Mouse (Mus musculus): ENCODE results near the gene Gramd4. TPM values are rescaled to one million over a fixed set of nuclear protein-coding genes. Genes with fewer than 3 reads are reported as not detected.
A peak's percentile ranks its signal among the peaks of the same experiment; 100 is the strongest.

Gene Gramd4
- polyA plus RNA-seq, 1 experiment from 2014 or later, result 8.9 TPM

GRCm38 (mm10) chr15:86081654-86082053, 24.2 kb downstream of the Gramd4 start:
- Histone ChIP-seq H3K9ac (ENCODE audit: low read length) (no peak overlapping the region), H3K27me3 (ENCODE audit: control insufficient read depth, insufficient read depth, low read length) (no peaks in the 10 kb centered on the region), H3K27ac (ENCODE audit: low read depth, low read length) (no peak overlapping the region), H3K4me3 (ENCODE audit: low read depth, low read length) (no peak overlapping the region), H3K9me3 (ENCODE audit: control insufficient read depth, low read length) (no peaks in the 10 kb centered on the region), H3K4me2 (no peak overlapping the region), H3K36me3 (ENCODE audit: control insufficient read depth, insufficient read depth, low read length) (no peaks in the 10 kb centered on the region), H3K4me1 (ENCODE audit: control insufficient read depth, insufficient read depth, low read length) (peaks cover 28% of the 10 kb centered on the region)
- 34% methylated on average over 12 of the region's 12 CpGs for WGBS
- ATAC-seq (ENCODE audit: low FRiP score) (no peak), DNase-seq (ENCODE audit: low spot score, missing footprints) (no peak)

GRCm38 (mm10) chr15:86082551-86082961, 25.1 kb downstream of the Gramd4 start:
- Histone ChIP-seq H3K4me2 (no peak overlapping the region), H3K27me3 (ENCODE audit: control insufficient read depth, insufficient read depth, low read length) (no peaks in the 10 kb centered on the region), H3K9me3 (ENCODE audit: control insufficient read depth, low read length) (no peaks in the 10 kb centered on the region), H3K36me3 (ENCODE audit: control insufficient read depth, insufficient read depth, low read length) (no peaks in the 10 kb centered on the region), H3K4me1 (ENCODE audit: control insufficient read depth, insufficient read depth, low read length) (peaks cover 37% of the 10 kb centered on the region), H3K27ac (ENCODE audit: low read depth, low read length) (no peak overlapping the region), H3K4me3 (ENCODE audit: low read depth, low read length) (no peak overlapping the region), H3K9ac (ENCODE audit: low read length) (no peak overlapping the region)
- 90% methylated on average over 11 of the region's 11 CpGs for WGBS
- ATAC-seq (ENCODE audit: low FRiP score) (no peak), DNase-seq (ENCODE audit: low spot score, missing footprints) (no peak)

- H3K27me3 ChIP-seq (ENCODE audit: control insufficient read depth, insufficient read depth, low read length), result no peaks in the 10 kb centered on the region
- H3K4me1 ChIP-seq (ENCODE audit: control insufficient read depth, insufficient read depth, low read length), result peaks cover 42% of the 10 kb centered on the region
- no peaks in the 10 kb centered on the region for H3K36me3 ChIP-seq (ENCODE audit: control insufficient read depth, insufficient read depth, low read length)
- no peak overlapping the region for H3K27ac ChIP-seq (ENCODE audit: low read depth, low read length)
- H3K9me3 ChIP-seq (ENCODE audit: control insufficient read depth, low read length), result no peaks in the 10 kb centered on the region
- H3K9ac ChIP-seq (ENCODE audit: low read length), result no peak overlapping the region
- 41% methylated on average over 6 of the region's 6 CpGs for WGBS
- H3K4me2 ChIP-seq, result no peak overlapping the region
- ATAC-seq (ENCODE audit: low FRiP score) (no peak), DNase-seq (ENCODE audit: low spot score, missing footprints) (no peak)
- H3K4me3 ChIP-seq (ENCODE audit: low read depth, low read length), result no peak overlapping the region
These were observed 25.8 kb downstream of the Gramd4 start for GRCm38 (mm10) chr15:86083261-86083741.

GRCm38 (mm10) chr15:86085301-86086225, 28.1 kb downstream of the Gramd4 start:
- Histone ChIP-seq H3K4me1 (ENCODE audit: control insufficient read depth, insufficient read depth, low read length) (peaks cover 42% of the 10 kb centered on the region), H3K36me3 (ENCODE audit: control insufficient read depth, insufficient read depth, low read length) (no peaks in the 10 kb centered on the region), H3K27ac (ENCODE audit: low read depth, low read length) (peak overlapping the region; percentile 71), H3K4me3 (ENCODE audit: low read depth, low read length) (no peak overlapping the region), H3K9ac (ENCODE audit: low read length) (no peak overlapping the region), H3K27me3 (ENCODE audit: control insufficient read depth, insufficient read depth, low read length) (no peaks in the 10 kb centered on the region), H3K9me3 (ENCODE audit: control insufficient read depth, low read length) (no peaks in the 10 kb centered on the region), H3K4me2 (peak overlapping the region; percentile 15; the same call in 1 of the 2 replicates)
- WGBS, result 37% methylated on average over 17 of the region's 17 CpGs
- peak; percentile 91 for DNase-seq (ENCODE audit: low spot score, missing footprints)
- ATAC-seq (ENCODE audit: low FRiP score), result peak; percentile 53

GRCm38 (mm10) chr15:86086291-86086706, 28.8 kb downstream of the Gramd4 start:
- 46% methylated on average over 8 of the region's 8 CpGs for WGBS
- DNase-seq (ENCODE audit: low spot score, missing footprints) (peak; percentile 90), ATAC-seq (ENCODE audit: low FRiP score) (peak; percentile 39; the same call in 1 of the 2 replicates)
- peaks cover 37% of the 10 kb centered on the region for H3K4me1 ChIP-seq (ENCODE audit: control insufficient read depth, insufficient read depth, low read length)
- peak overlapping the region; percentile 15; the same call in 1 of the 2 replicates for H3K4me2 ChIP-seq
- 0 out of 2 replicates have a peak overlapping the region, but pooled peaks have one; percentile 11 for H3K9ac ChIP-seq (ENCODE audit: low read length)
- H3K27me3 ChIP-seq (ENCODE audit: control insufficient read depth, insufficient read depth, low read length), result no peaks in the 10 kb centered on the region
- H3K4me3 ChIP-seq (ENCODE audit: low read depth, low read length), result no peak overlapping the region
- peak overlapping the region; percentile 71 for H3K27ac ChIP-seq (ENCODE audit: low read depth, low read length)
- H3K36me3 ChIP-seq (ENCODE audit: control insufficient read depth, insufficient read depth, low read length), result no peaks in the 10 kb centered on the region
- H3K9me3 ChIP-seq (ENCODE audit: control insufficient read depth, low read length), result no peaks in the 10 kb centered on the region

- peaks cover 34% of the 10 kb centered on the region for H3K4me1 ChIP-seq (ENCODE audit: control insufficient read depth, insufficient read depth, low read length)
- 0 out of 2 replicates have a peak overlapping the region, but pooled peaks have one; percentile 27 for H3K9ac ChIP-seq (ENCODE audit: low read length)
- DNase-seq (ENCODE audit: low spot score, missing footprints) (peak; percentile 91), ATAC-seq (ENCODE audit: low FRiP score) (no peak)
- H3K27me3 ChIP-seq (ENCODE audit: control insufficient read depth, insufficient read depth, low read length), result no peaks in the 10 kb centered on the region
- no peak overlapping the region for H3K4me3 ChIP-seq (ENCODE audit: low read depth, low read length)
- H3K27ac ChIP-seq (ENCODE audit: low read depth, low read length), result peak overlapping the region; percentile 44; the same call in 1 of the 2 replicates
- no peaks in the 10 kb centered on the region for H3K9me3 ChIP-seq (ENCODE audit: control insufficient read depth, low read length)
- WGBS, result 29% methylated on average over 14 of the region's 14 CpGs
- H3K36me3 ChIP-seq (ENCODE audit: control insufficient read depth, insufficient read depth, low read length), result no peaks in the 10 kb centered on the region
- peak overlapping the region; percentile 4; the same call in 1 of the 2 replicates for H3K4me2 ChIP-seq
These were observed 30.2 kb downstream of the Gramd4 start for GRCm38 (mm10) chr15:86087591-86088149.

GRCm38 (mm10) chr15:86088266-86088790, 30.8 kb downstream of the Gramd4 start:
- H3K4me2 ChIP-seq, result no peak overlapping the region
- no peaks in the 10 kb centered on the region for H3K36me3 ChIP-seq (ENCODE audit: control insufficient read depth, insufficient read depth, low read length)
- no peak overlapping the region for H3K27ac ChIP-seq (ENCODE audit: low read depth, low read length)
- no peaks in the 10 kb centered on the region for H3K9me3 ChIP-seq (ENCODE audit: control insufficient read depth, low read length)
- DNase-seq (ENCODE audit: low spot score, missing footprints) (peak; percentile 82), ATAC-seq (ENCODE audit: low FRiP score) (no peak)
- no peaks in the 10 kb centered on the region for H3K27me3 ChIP-seq (ENCODE audit: control insufficient read depth, insufficient read depth, low read length)
- H3K4me1 ChIP-seq (ENCODE audit: control insufficient read depth, insufficient read depth, low read length), result peaks cover 34% of the 10 kb centered on the region
- H3K9ac ChIP-seq (ENCODE audit: low read length), result no peak overlapping the region
- no peak overlapping the region for H3K4me3 ChIP-seq (ENCODE audit: low read depth, low read length)
- 86% methylated on average over 11 of the region's 11 CpGs for WGBS

GRCm38 (mm10) chr15:86089091-86089744, 31.7 kb downstream of the Gramd4 start:
- Histone ChIP-seq H3K4me3 (ENCODE audit: low read depth, low read length) (no peak overlapping the region), H3K9me3 (ENCODE audit: control insufficient read depth, low read length) (no peaks in the 10 kb centered on the region), H3K27me3 (ENCODE audit: control insufficient read depth, insufficient read depth, low read length) (no peaks in the 10 kb centered on the region), H3K4me1 (ENCODE audit: control insufficient read depth, insufficient read depth, low read length) (peaks cover 31% of the 10 kb centered on the region), H3K27ac (ENCODE audit: low read depth, low read length) (no peak overlapping the region), H3K9ac (ENCODE audit: low read length) (no peak overlapping the region), H3K4me2 (no peak overlapping the region), H3K36me3 (ENCODE audit: control insufficient read depth, insufficient read depth, low read length) (no peaks in the 10 kb centered on the region)
- DNase-seq (ENCODE audit: low spot score, missing footprints) (no peak), ATAC-seq (ENCODE audit: low FRiP score) (no peak)
- WGBS, result 82% methylated on average over 13 of the region's 13 CpGs

All from midbrain, embryonic 11.5 days (tissue).